Mouse (Mus musculus) limb, embryonic 14.5 days (tissue): ENCODE data around the gene Lrr1. TPM values are rescaled to one million over a fixed set of nuclear protein-coding genes. Genes with fewer than 3 reads are reported as not detected.

Experiments
- ATAC-seq: fragments of 200-750 bp; cut with Nextera tagmentation; 2 replicates; pipeline ENCODE4 v1.8.0; 2017; ENCODE audit warnings: low read depth, moderate number of reproducible peaks, moderate TSS enrichment; ENCODE audit not compliant: low FRiP score
- DNase-seq: peaks from one replicate; pipeline ENCODE4 v3.0.0-alpha.2; 2015; ENCODE audit warnings: low spot score
- H3K27ac ChIP-seq: fragments of 300-500 bp; sonication (generic); replicated peaks from 2 replicates; pipeline ENCODE4 v1.5.1; 2014; ENCODE audit warnings: low read depth, mild to moderate bottlenecking, low read length, moderate library complexity, mixed read lengths
- H3K27me3 ChIP-seq: fragments of 300-500 bp; sonication (generic); 2 replicates; pipeline ENCODE4 v1.6.1; 2014; ENCODE audit warnings: low read length, mixed read lengths; ENCODE audit not compliant: control insufficient read depth, insufficient read depth
- H3K36me3 ChIP-seq: fragments of 300-500 bp; sonication (generic); 2 replicates; pipeline ENCODE4 v1.6.1; 2014; ENCODE audit warnings: mild to moderate bottlenecking, low read length, moderate library complexity, mixed read lengths; ENCODE audit not compliant: control insufficient read depth, insufficient read depth
- H3K4me1 ChIP-seq: fragments of 300-500 bp; sonication (generic); 2 replicates; pipeline ENCODE4 v1.6.1; 2014; ENCODE audit warnings: antibody characterized with exemption, low read length, mixed read lengths; ENCODE audit not compliant: control insufficient read depth, insufficient read depth
- H3K4me2 ChIP-seq: fragments of 300-500 bp; sonication (generic); replicated peaks from 2 replicates; pipeline ENCODE4 v1.6.1; 2014; ENCODE audit warnings: low read depth, mild to moderate bottlenecking, low read length, moderate library complexity; ENCODE audit not compliant: severe bottlenecking
- H3K4me3 ChIP-seq: fragments of 300-500 bp; sonication (generic); replicated peaks from 2 replicates; pipeline ENCODE4 v1.5.1; 2014; ENCODE audit warnings: low read length
- H3K9ac ChIP-seq: fragments of 300-500 bp; sonication (generic); 2 replicates; pipeline ENCODE4 v1.6.1; 2014; ENCODE audit warnings: mild to moderate bottlenecking, low read depth, low read length, moderate library complexity; ENCODE audit not compliant: severe bottlenecking
- H3K9me3 ChIP-seq: fragments of 300-500 bp; sonication (generic); 2 replicates; pipeline ENCODE4 v1.6.1; 2016; ENCODE audit warnings: low read length; ENCODE audit not compliant: control insufficient read depth
- POLR2A ChIP-seq: fragments of 200-500 bp; IDR thresholded peaks from 2 replicates; pipeline ENCODE4 v1.8.0; 2012; ENCODE audit warnings: inconsistent platforms, mild to moderate bottlenecking, moderate library complexity, borderline replicate concordance; ENCODE audit not compliant: insufficient read depth, insufficient read length; ENCODE audit errors: extremely low read depth
- WGBS: fragments of 180-500 bp; shearing (Covaris S2); extraction: QIAGEN DNeasy Blood & Tissue Kit; methylation state at CpG from one replicate; pipeline ENCODE4 v1.1.7; 2014; 5-methylcytosine and 5-hydroxymethylcytosine counted together
- polyA plus RNA-seq, 2 experiments: library from polyadenylated mRNA; depleted of rRNA in 1 of 2; stranded (reverse) in 1 of 2; unstranded in 1 of 2; fragments of >200 nt; fragmentation: Nextera tagmentation in 1 of 2; extraction: Ambion mirVana in 1 of 2; gene quantifications; 2 replicates each; pipeline versions ENCODE4 v1.2.1 to v1.2.3; 2012 to 2014

Gene Lrr1
- polyA plus RNA-seq, 2 experiments, result 14.1 to 19.8 TPM

- no peak for DNase-seq
- no peak overlapping the region for H3K4me2 ChIP-seq
- no peak for ATAC-seq
- TF ChIP-seq POLR2A, result no peak
- no peak overlapping the region for H3K9ac ChIP-seq
- no peaks in the 10 kb centered on the region for H3K9me3 ChIP-seq
- H3K4me3 ChIP-seq, result no peak overlapping the region
- no peaks in the 10 kb centered on the region for H3K4me1 ChIP-seq
- H3K36me3 ChIP-seq, result no peaks in the 10 kb centered on the region
- no peaks in the 10 kb centered on the region for H3K27me3 ChIP-seq
- 83% methylated on average over 3 of the region's 3 CpGs for WGBS
- H3K27ac ChIP-seq, result no peak overlapping the region
These were observed 29.4 kb upstream of the Lrr1 start for GRCm38 (mm10) chr12:69139201-69139600.

- H3K4me2 ChIP-seq, result no peak overlapping the region
- no peak overlapping the region for H3K27ac ChIP-seq
- no peaks in the 10 kb centered on the region for H3K9me3 ChIP-seq
- no peak for DNase-seq
- no peak overlapping the region for H3K4me3 ChIP-seq
- no peak overlapping the region for H3K9ac ChIP-seq
- ATAC-seq, result no peak
- H3K36me3 ChIP-seq, result no peaks in the 10 kb centered on the region
- no peaks in the 10 kb centered on the region for H3K4me1 ChIP-seq
- 81% methylated on average over 7 of the region's 7 CpGs for WGBS
- H3K27me3 ChIP-seq, result no peaks in the 10 kb centered on the region
- TF ChIP-seq POLR2A, result no peak
These were observed 28.8 kb upstream of the Lrr1 start for GRCm38 (mm10) chr12:69139841-69140240.

DNA sequence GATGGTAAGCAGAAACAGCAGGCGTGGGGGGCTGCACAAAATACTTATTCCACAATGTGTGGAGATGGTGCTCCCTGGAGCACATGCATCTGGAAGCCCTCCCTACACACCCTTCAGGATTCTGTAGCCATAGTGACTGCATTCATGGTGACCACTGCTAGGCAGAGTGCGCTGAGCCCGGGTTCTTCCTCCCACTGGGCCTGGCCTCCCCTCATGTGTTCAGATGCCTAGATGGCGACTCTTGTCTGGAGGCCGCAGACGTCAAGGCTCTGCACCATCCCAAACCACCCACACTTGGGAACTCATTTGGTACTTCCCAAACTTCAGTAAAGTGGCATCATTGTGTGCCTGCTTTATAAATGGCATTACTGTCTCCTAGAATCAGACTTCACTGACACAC, 25.2 kb upstream of the Lrr1 start:
- Histone ChIP-seq H3K9ac (no peak overlapping the region), H3K36me3 (no peaks in the 10 kb centered on the region), H3K9me3 (no peaks in the 10 kb centered on the region), H3K4me1 (no peaks in the 10 kb centered on the region), H3K27me3 (no peaks in the 10 kb centered on the region), H3K4me3 (no peak overlapping the region), H3K27ac (no peak overlapping the region), H3K4me2 (no peak overlapping the region)
- WGBS, result 80% methylated on average over 6 of the region's 6 CpGs
- TF ChIP-seq POLR2A, result no peak
- no peak for ATAC-seq
- no peak for DNase-seq

DNA sequence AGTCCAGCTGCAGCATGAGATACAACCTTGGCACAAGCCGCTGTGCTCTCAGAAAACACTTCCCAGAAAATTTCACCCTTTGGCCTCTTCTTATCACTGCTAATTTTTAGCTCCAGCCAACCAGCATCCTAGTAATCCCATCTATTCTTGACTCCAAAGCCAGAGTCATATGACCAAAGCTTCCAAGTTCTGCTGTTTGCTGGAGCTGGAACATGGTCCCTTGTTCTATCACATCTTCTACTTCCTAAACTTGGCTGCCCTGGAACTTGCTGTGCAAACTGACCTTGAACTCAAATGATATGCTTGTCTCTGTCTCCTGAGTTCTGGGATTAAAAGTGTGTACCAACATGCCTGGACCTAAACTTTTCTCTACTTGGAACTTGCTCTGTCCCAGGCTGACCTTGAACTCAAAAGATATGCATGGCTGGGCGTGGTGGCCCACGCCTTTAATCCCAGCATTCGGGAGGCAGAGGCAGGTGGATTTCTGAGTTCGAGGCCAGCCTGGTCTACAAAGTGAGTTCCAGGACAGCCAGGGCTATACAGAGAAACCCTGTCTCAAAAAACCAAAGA, 21.4 kb upstream of the Lrr1 start:
- Histone ChIP-seq H3K4me3 (no peak overlapping the region), H3K4me1 (no peaks in the 10 kb centered on the region), H3K4me2 (no peak overlapping the region), H3K27ac (no peak overlapping the region), H3K9ac (no peak overlapping the region), H3K36me3 (no peaks in the 10 kb centered on the region), H3K27me3 (no peaks in the 10 kb centered on the region), H3K9me3 (no peaks in the 10 kb centered on the region)
- no peak for TF ChIP-seq POLR2A
- DNase-seq (no peak), ATAC-seq (no peak)
- 93% methylated on average over 5 of the region's 5 CpGs for WGBS

- WGBS, result 50% methylated on average over 13 of the region's 13 CpGs
- ATAC-seq (no peak), DNase-seq (no peak)
- H3K27ac ChIP-seq, result no peak overlapping the region
- H3K4me3 ChIP-seq, result no peak overlapping the region
- H3K27me3 ChIP-seq, result no peaks in the 10 kb centered on the region
- TF ChIP-seq POLR2A, result no peak
- H3K36me3 ChIP-seq, result no peaks in the 10 kb centered on the region
- H3K9me3 ChIP-seq, result no peaks in the 10 kb centered on the region
- H3K4me1 ChIP-seq, result no peaks in the 10 kb centered on the region
- no peak overlapping the region for H3K4me2 ChIP-seq
- no peak overlapping the region for H3K9ac ChIP-seq
These were observed 18.6 kb upstream of the Lrr1 start for GRCm38 (mm10) chr12:69150049-69150448.

GRCm38 (mm10) chr12:69155923-69156322, 12.7 kb upstream of the Lrr1 start:
- no peak for TF ChIP-seq POLR2A
- H3K4me2 ChIP-seq, result no peak overlapping the region
- 80% methylated on average over 2 of the region's 2 CpGs for WGBS

More at GRCm38 (mm10) chr12:69155923-69156322, 12.7 kb upstream of the Lrr1 start:
- Histone ChIP-seq H3K36me3 (peaks cover 27% of the 10 kb centered on the region), H3K27me3 (no peaks in the 10 kb centered on the region), H3K9ac (no peak overlapping the region), H3K27ac (no peak overlapping the region), H3K9me3 (no peaks in the 10 kb centered on the region), H3K4me3 (no peak overlapping the region), H3K4me1 (0 out of 2 replicates have a peak, but pooled peaks cover 3% of the 10 kb centered on the region)
- DNase-seq, result no peak
- ATAC-seq, result no peak
